Mouse (Mus musculus): ENCODE data around the gene Sbk3. TPM values are rescaled to one million over a fixed set of nuclear protein-coding genes. Genes with fewer than 3 reads are reported as not detected.

Gene Sbk3
- total RNA-seq, 2 experiments from 2014 or later = 0.46 to 5.2 TPM

GRCm38 (mm10) chr7:4940068-4940479 lies 30.9 kb downstream of the Sbk3 start:
- Histone ChIP-seq H3K27ac (no peak overlapping the region), H3K4me3 (no peak overlapping the region)
- peak; percentile 86 for DNase-seq
- peak; percentile 94; the same call in 1 of the 2 replicates for TF ChIP-seq CTCF (IDR thresholded peaks at IDR 0.05)
- intact Hi-C loops (cut with DNase I) = loop anchor here (2.0 to 5.0 kb wide), 3 partner anchors 25 to 313 kb away; partner anchors contain the start of genes Ube2s and Zfp628

GRCm38 (mm10) chr7:4938456-4938855 lies 32.5 kb downstream of the Sbk3 start:
- intact Hi-C loops (cut with DNase I) = loop anchor here (2.0 kb wide), 1 partner anchor 74 kb away; no protein-coding TSS in a partner anchor
- Histone ChIP-seq H3K27ac (no peak overlapping the region), H3K4me3 (no peak overlapping the region)
- TF ChIP-seq CTCF (IDR thresholded peaks at IDR 0.05) = no peak; the same call in none of the 2 replicates
- DNase-seq = peak; percentile 83

- Histone ChIP-seq H3K4me3 (no peak overlapping the region), H3K27ac (no peak overlapping the region)
- DNase-seq = no peak
- TF ChIP-seq CTCF (IDR thresholded peaks at IDR 0.05) = no peak
- intact Hi-C loops (cut with DNase I) = no loop called here
Measured at GRCm38 (mm10) chr7:4937392-4937791, 33.6 kb downstream of the Sbk3 start.

GRCm38 (mm10) chr7:4936832-4937231 lies 34.1 kb downstream of the Sbk3 start:
- no peak for DNase-seq
- intact Hi-C loops (cut with DNase I) = no loop called here
- Histone ChIP-seq H3K27ac (no peak overlapping the region), H3K4me3 (no peak overlapping the region)
- TF ChIP-seq CTCF (IDR thresholded peaks at IDR 0.05) = no peak

- peak; percentile 27; the same call in 1 of the 2 replicates for TF ChIP-seq CTCF (IDR thresholded peaks at IDR 0.05)
- no peak for DNase-seq
- no peak overlapping the region for H3K27ac ChIP-seq
- intact Hi-C loops (cut with DNase I) = no loop called here
- H3K4me3 ChIP-seq = no peak overlapping the region
Measured at GRCm38 (mm10) chr7:4934160-4934914, 36.6 kb downstream of the Sbk3 start.

GRCm38 (mm10) chr7:4933103-4933502 lies 37.9 kb downstream of the Sbk3 start:
- Histone ChIP-seq H3K27ac (no peak overlapping the region), H3K4me3 (no peak overlapping the region)
- no peak for TF ChIP-seq CTCF (IDR thresholded peaks at IDR 0.05)
- intact Hi-C loops (cut with DNase I) = no loop called here
- no peak for DNase-seq

- DNase-seq = no peak
- no peak for TF ChIP-seq CTCF (IDR thresholded peaks at IDR 0.05)
- peak overlapping the region; percentile 57 for H3K4me3 ChIP-seq
- intact Hi-C loops (cut with DNase I) = no loop called here
- H3K27ac ChIP-seq = peak overlapping the region; percentile 86; the same call in 1 of the 2 replicates
Measured at GRCm38 (mm10) chr7:4928323-4928722, 42.6 kb downstream of the Sbk3 start.

- peak overlapping the region; percentile 86 for H3K27ac ChIP-seq
- H3K4me3 ChIP-seq = peak overlapping the region; percentile 57
- TF ChIP-seq CTCF (IDR thresholded peaks at IDR 0.05) = no peak
- intact Hi-C loops (cut with DNase I) = no loop called here
- DNase-seq = no peak
Measured at GRCm38 (mm10) chr7:4927711-4928110, 43.3 kb downstream of the Sbk3 start.

- TF ChIP-seq CTCF (IDR thresholded peaks at IDR 0.05) = no peak
- peak overlapping the region; percentile 57 for H3K4me3 ChIP-seq
- no peak for DNase-seq
- intact Hi-C loops (cut with DNase I) = no loop called here
- peak overlapping the region; percentile 86 for H3K27ac ChIP-seq
Measured at GRCm38 (mm10) chr7:4926849-4927248, 44.1 kb downstream of the Sbk3 start.

- peak; percentile 82 for DNase-seq
- no peak for TF ChIP-seq CTCF (IDR thresholded peaks at IDR 0.05)
- H3K4me3 ChIP-seq = peak within 1 kb of the TSS; percentile 74
- intact Hi-C loops (cut with DNase I) = no loop called here
- peak within 1 kb of the TSS; percentile 86 for H3K27ac ChIP-seq
Measured at GRCm38 (mm10) chr7:4925441-4926381, 45.3 kb downstream of the Sbk3 start, which contains the start of gene Ssc5d. Gene Ssc5d (plus strand): TSS chr7:4925785.

- DNase-seq = peak; percentile 74
- TF ChIP-seq CTCF (IDR thresholded peaks at IDR 0.05) = no peak
- Histone ChIP-seq H3K4me3 (peak overlapping the region; percentile 74), H3K27ac (peak overlapping the region; percentile 86)
- intact Hi-C loops (cut with DNase I) = no loop called here
Measured at GRCm38 (mm10) chr7:4924891-4925301, 46.1 kb downstream of the Sbk3 start.

- TF ChIP-seq CTCF (IDR thresholded peaks at IDR 0.05) = no peak
- no peak for DNase-seq
- intact Hi-C loops (cut with DNase I) = no loop called here
- H3K4me3 ChIP-seq = peak overlapping the region; percentile 74
- H3K27ac ChIP-seq = peak overlapping the region; percentile 84
Measured at GRCm38 (mm10) chr7:4924483-4924882, 46.5 kb downstream of the Sbk3 start.
